Mouse (Mus musculus) liver, adult 2 months (tissue): Measurements from ENCODE around the gene Hsd17b6.

Source experiments
- CTCF ChIP-seq: fragments of 200-500 bp; IDR thresholded peaks from 2 replicates; pipeline ENCODE4 v1.5.1; 2011; ENCODE audit warnings: low read depth, low read length, control low read depth
- POLR2A ChIP-seq: fragments of 200-500 bp; IDR thresholded peaks from 2 replicates; pipeline ENCODE4 v1.6.1; 2011; ENCODE audit warnings: low read length, control low read depth; ENCODE audit not compliant: insufficient read depth; ENCODE audit errors: extremely low read depth

GRCm38 (mm10) chr10:127959161-127959679 is 48.2 kb downstream of the Hsd17b6 start:
- TF ChIP-seq CTCF: peak; percentile 70
- TF ChIP-seq POLR2A: no peak
